Mouse (Mus musculus) liver, embryonic 14.5 days (tissue): Measurements from ENCODE around the gene Mettl14.

Source experiments
- CTCF ChIP-seq: IDR thresholded peaks from 2 replicates; pipeline ENCODE4 v1.5.1; 2016; ENCODE audit warnings: antibody characterized with exemption, low read depth, control low read depth
- EP300 ChIP-seq: IDR thresholded peaks from 2 replicates; pipeline ENCODE4 v1.6.1; 2016; ENCODE audit warnings: antibody characterized with exemption, low read depth

DNA sequence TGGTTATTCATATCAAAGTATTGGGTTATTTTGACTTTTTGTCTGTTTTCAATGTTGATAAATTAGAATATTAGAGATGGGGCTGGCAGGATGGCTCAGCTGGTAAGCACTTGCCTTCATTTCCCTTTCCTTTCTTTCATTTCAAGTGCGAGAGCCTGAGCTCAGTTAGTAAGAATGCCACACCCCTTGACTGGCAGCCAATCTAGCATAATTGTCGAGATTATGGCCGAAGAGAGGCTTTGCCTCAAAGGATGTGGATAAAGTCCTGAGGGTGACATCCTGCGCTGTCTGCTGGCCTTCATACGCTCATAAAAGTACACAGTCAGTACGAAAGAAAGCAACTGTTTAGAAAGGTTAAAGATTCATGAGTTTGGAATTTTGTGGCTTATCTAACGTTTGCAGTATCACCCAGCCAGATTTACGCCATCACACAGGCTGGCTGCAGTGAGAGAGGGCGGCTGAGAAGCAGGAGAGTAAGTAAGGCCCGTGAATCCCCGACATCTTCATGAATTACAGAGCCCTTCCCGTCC, 47.2 kb downstream of the Mettl14 start:
- TF ChIP-seq CTCF (no peak), EP300 (no peak)
